Mouse (Mus musculus) ovary, adult 10 weeks (tissue): ENCODE data around the gene Lix1l. TPM values are rescaled to one million over a fixed set of nuclear protein-coding genes. Genes with fewer than 3 reads are reported as not detected.

ENCODE experiments used
- polyA plus RNA-seq: library from polyadenylated mRNA; stranded (reverse); fragments of 350-450 nt; fragmentation: Illumina TruSeq; extraction: RNeasy Lipid Tissue Mini Kit (QIAGEN cat#74804); gene quantifications from one replicate; pipeline ENCODE4 v1.2.3, GENCODE M21; 2014

Gene Lix1l
- polyA plus RNA-seq, result 92.1 TPM

DNA sequence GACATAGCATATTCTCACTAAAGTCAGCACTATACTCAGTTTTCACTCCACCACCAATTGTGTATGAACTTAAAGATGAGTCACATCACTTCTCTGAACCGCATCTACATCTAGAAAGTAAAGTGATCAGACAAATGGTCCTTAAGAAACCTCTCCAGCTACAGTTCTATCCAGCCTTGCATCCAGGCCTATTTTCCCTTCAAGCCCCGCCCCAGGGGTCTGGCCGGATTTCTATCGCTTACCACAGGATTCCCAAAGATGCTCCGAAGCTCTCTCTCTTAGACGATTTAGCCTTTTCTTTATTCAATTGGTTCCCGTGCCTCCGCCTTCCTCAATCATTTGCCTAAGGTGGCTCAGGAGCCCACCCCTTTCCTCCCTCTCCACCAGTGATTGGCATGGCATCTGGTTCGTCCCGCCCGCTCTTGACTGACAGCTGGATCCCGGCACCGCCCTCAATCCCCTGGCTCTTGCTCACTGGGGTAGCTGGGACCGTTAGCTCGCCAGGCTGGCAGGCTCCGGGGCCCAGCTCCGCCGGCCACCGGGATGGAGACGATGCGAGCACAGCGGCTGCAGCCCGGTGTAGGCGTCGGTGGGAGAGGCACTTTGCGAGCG lies at the start of gene Lix1l:
Gene Lix1l (plus strand): TSS at position 511 of the 612 bp plus-strand sequence.

DNA sequence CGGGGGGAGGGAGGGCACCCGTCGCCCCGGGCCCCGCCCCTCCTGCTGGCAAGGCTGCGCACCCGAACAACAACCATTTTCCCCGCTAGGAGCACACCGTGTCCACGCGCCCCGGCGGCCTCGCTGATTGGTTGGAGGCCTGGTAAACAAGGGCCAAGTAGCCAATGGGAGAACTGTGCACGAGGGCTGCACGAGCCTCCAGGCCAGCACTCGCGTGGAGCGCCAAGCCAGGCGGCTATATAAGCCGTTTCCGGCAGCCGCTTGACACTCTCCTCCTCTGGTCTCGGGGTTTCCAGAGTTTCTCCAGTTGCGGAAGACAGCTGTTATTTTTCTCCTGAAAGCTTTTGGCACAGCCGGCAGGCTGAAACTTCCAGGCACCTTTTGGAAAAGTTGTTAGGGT lies 43.3 kb upstream of the Lix1l start, which contains the start of gene Txnip:
Gene Txnip (plus strand): TSS at position 264 of the 400 bp plus-strand sequence.

DNA sequence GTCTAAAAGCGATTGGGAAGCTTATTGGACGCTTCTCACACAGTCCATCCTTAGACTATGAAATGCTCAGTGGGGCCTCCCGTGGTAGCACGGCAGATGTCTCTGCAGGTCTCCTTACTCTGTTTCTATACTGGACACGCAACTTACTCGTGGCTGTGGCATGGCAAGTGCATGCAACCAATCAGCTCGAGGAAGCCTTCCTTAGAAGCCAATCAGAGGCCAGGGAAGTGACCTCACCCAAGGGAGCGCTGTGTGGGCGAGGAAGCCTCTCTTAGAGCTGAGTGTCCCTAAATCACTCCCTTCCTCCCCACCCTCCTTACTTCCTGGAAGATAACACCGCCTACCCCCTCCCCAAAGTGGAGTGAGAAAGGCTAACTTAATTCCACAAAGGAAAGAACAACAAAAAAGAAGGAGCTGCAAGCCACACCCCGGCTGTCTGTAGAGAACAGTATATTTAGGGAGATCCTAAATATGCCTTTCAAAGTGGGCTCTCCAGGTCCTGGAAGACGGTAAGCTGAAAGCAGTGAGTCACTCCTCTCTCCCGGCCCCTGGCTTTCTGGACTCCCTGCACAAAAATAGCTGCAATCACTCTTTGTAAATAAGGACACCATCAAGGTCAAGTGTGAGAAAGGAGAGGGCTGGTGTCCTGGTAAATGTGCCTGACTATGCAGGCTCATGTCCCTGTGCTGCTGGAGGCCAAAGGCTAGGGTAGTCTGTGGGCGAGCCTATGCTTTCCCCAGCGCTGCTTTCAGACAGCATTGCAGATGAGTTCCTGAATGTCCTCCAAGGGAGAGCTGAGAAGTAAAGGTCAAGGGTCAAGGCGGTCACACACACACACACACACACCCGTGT lies 24.0 kb upstream of the Lix1l start, which contains the start of gene Gm16253:
Gene Gm16253 (plus strand): TSS at position 295 of the 852 bp plus-strand sequence.

DNA sequence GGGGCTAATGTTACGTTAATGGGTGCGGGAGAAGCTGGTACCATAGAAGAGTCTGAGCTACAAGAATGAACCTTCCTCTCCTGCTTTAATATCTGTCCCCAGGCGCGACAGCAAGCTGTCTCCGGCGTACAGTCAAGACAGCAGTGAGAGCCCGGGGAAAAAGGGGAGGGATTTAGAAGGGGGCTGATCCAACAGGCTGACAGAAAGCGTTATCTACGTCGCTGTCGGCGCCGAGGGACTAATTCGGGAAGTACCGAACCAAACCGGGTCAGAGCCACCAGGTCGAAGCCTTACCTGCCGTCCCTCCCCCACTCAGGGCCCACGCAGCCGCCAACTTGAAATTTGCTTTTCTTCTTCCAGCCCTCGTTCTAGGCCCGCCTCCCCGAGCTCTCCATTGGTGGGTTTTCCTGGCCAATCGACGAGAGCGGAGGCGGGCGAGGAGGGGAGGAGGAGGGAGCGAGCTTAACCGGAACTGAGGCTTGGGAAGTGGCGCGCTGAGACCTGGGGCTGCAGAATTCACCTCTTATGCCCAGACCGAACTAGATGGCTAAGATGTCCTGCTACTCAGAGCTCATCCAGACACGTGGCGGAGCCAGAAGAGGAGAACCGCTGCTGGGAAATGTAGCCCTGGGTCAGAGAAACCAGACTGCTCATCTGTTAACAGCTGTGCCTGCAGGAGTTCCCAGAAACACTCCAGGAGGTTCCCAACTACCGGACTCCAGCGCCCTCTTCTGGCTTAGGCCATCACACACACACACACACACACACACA lies 7.0 kb upstream of the Lix1l start, which contains the start of gene Polr3gl:
Gene Polr3gl (minus strand): TSS at position 392 of the 771 bp plus-strand sequence.

DNA sequence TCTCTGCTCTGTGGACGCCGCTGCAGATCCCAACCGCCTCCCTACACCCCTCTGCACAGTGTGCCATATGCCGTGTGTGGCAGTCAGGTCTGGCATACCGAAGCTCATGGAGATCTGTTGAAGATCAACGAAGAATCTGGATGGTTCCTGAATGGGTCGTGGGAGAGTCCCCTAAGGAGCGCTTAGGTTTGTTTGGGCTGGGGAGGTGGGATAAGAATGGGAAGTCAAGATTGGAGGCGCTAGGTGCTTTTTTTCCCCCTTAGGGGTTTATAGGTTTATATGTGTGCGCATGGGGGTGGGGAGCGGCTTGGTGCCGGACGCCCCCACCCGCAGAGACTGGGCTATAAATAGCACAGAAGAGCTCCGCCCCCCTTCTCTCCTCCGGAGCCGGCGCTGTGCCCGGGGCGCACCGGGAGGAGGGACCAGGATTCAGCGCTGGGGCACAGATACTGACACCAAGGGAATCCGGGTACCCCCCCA lies 4.7 kb upstream of the Lix1l start, which contains the start of gene Ankrd34a:
Gene Ankrd34a (plus strand): TSS at position 409 of the 480 bp plus-strand sequence.

DNA sequence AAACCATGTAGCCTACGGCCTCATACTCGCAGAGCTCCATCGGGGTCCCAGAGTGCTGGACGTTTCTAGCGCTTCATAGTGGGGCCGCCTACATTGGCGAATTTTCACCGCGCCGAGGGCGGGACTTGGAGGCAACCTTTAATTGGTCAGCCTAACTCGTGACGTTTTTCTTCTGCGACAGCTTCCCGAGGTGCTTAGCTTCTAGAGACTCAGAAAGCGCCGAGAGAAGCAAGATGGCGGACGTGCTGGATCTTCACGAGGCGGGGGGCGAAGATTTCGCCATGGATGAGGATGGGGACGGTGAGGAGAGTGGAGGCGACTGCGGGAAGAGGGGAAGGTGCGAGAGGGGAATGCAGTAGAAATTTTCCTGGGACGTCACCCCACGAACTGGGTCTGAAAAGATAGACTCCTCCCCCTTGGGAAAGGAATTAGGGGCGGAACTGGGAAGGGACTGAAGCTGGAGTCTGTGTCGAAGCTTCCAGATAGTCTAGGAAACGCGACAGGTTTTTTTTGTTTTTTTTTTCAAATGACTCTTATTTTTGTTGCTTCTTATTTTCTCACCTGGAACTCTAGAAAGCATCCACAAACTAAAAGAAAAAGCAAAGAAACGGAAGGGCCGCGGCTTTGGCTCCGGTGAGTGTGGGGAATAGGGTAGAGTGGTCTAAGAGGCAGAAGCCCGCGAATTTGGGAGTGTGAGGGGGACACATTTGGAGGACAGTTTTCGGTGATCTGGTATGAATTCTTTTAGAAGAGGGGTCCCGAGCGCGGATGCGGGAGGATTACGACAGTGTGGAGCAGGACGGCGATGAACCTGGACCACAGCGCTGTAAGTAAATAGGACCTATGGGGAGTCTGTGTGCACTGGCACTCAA lies 29.0 kb downstream of the Lix1l start, which contains the start of gene Rbm8a:
Gene Rbm8a (plus strand): TSS at position 205 of the 872 bp plus-strand sequence.

DNA sequence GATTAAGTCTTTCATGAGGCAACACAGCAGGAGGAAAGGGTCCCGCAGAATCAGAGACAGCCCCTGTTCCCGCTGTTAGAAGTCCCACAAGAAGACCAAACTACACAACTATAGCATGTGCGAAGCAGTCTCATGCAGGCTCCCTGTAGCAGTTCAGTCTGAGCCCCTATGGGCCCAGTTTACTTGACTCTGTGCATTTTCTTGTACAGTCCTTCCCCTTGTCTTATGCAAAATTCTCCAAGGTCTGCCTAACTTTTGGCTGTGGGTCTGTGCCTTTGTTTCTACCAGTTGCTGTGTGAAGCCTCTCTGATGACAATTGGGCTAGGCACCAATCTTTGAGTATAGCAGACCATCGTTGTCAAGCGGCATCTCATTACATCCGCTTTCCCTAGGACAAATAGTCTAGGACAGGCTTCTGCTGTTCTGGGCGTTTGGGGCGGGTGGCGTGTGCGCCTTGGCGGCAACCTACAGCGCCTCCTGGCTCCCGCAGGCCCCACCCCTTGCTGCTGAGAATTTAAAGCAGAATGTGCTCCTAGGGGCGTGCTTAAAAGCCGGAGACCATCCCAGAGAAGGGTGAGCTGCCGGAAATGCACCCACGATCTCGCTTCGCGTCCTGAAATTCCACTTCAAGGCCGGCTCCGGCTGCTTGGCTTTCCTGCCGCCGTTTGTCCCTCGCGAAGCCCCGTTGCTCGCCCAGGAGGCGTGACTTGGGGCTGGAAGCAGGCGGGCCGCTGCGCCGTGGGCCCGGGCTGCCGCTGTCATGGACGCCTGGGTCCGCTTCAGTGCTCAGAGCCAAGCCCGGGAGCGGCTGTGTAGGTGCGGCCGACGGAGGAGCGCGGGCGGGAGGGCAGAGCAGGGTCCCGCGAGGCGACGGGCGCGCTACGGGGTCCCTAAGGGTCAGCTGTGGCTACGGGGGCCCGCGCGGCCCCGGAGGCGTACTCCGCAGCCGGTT lies 34.3 kb downstream of the Lix1l start, which contains the start of the genes Pex11b and Gm42957:
Gene Pex11b (plus strand): TSS at position 449 of the 952 bp plus-strand sequence.
Gene Gm42957 (plus strand): TSS at position 547 of the 952 bp plus-strand sequence.

DNA sequence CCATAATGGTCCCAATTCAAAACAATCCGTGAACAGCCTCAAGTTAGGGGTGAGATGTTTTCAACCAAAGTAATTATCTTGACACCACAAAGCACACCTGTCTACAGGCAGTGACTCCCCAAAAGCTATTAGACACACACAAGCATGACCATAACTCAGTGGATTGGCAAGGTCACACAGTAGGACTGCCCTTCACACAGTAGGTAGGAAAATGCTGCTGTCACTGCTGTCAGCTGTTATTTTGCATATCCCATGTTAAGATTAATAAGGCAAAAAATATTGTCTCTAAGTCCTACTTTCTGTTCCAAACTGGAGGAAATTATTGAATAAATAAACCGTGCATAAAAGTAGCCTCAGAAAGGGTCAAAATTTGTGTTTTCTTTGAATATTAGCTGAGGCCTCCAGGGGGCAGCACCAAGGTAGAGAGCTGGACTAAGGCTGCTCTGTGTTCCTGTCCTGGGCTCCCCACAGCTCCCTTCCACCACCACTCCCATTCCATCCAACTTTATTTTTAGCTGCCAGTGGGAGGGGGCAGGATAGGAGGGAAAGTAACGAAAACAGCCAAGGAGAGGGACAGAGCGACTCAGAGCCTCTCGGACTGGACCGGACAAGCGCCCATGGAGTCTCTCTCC lies 44.2 kb downstream of the Lix1l start, which contains the start of gene Itga10:
Gene Itga10 (plus strand): TSS at position 567 of the 632 bp plus-strand sequence.

DNA sequence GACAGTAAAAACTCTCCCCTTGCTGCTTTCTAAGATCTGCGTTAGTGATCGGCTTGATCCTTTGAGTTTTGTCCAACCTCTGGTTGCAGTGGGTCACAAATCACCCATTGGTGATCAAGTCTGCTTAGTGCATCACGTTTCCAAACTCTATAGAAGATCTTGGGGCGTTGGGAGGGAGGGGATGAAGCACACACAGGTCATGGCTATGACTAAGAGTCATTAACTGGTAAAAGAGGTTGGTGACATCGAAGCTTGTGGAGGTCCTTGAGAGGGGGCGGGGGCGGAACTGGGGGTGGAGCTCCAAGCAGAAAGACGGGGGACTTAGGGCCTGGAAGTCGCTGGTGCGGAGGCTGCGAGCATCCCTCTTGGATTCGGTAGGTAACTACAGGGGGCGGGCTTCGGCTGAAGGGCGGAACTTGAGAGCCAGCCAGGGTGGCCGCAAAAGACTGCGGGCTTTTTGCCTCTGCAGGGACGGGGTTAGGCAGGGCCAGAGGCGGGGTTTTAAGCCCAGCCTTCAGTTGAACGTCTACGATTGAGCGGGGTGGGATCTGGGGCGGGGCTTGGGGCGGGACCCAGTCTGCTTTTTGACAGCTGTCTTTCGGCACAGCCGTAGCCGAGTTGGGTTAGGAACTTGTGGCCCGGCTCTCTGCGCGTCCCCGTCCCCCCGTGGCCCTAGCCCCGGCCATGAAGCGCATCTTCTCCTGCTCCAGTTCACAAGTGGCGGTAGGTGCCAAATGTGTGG lies 68.9 kb downstream of the Lix1l start, which contains the start of gene Ankrd35:
Gene Ankrd35 (plus strand): TSS at position 405 of the 742 bp plus-strand sequence.

Other genes starting within 250 kb of the Lix1l start
- not detected for gene BC107364, start 148.8 kb upstream of the Lix1l start, polyA plus RNA-seq
- gene Hfe2, start 76.0 kb upstream of the Lix1l start, polyA plus RNA-seq, result 0.29 TPM
- gene Txnip, start 43.2 kb upstream of the Lix1l start, polyA plus RNA-seq, result 596 TPM
- not detected for gene Gm16253, start 24.2 kb upstream of the Lix1l start, polyA plus RNA-seq
- 90.1 TPM for gene Polr3gl, start 7.0 kb upstream of the Lix1l start, polyA plus RNA-seq
- gene Ankrd34a, start 4.5 kb upstream of the Lix1l start, polyA plus RNA-seq, result not detected
- gene Rbm8a, start 28.8 kb downstream of the Lix1l start, polyA plus RNA-seq, result 56.2 TPM
- gene Pex11b, start 34.2 kb downstream of the Lix1l start, polyA plus RNA-seq, result 19.8 TPM
- not detected for gene Gm42957, start 34.3 kb downstream of the Lix1l start, polyA plus RNA-seq
- 0.54 TPM for gene Itga10, start 44.4 kb downstream of the Lix1l start, polyA plus RNA-seq
- 1.1 TPM for gene Ankrd35, start 69.0 kb downstream of the Lix1l start, polyA plus RNA-seq
- 5.3 TPM for gene Pias3, start 95.2 kb downstream of the Lix1l start, polyA plus RNA-seq
- gene Nudt17, start 107.4 kb downstream of the Lix1l start, polyA plus RNA-seq, result not detected
- gene Polr3c, start 126.5 kb downstream of the Lix1l start, polyA plus RNA-seq, result 19.1 TPM
- 114 TPM for gene Rnf115, start 126.5 kb downstream of the Lix1l start, polyA plus RNA-seq
- gene Pdzk1, start 228.1 kb downstream of the Lix1l start, polyA plus RNA-seq, result 1.5 TPM
- 2.3 TPM for gene Cd160, start 228.2 kb downstream of the Lix1l start, polyA plus RNA-seq